Mouse (Mus musculus) ZHBTc4 (cell line): ENCODE measurements around the gene Myh9.
A peak's percentile ranks its signal among the peaks of the same experiment; 100 is the strongest.

Experiments used
- DNase-seq: peaks from one replicate; pipeline ENCODE4 v3.0.0-alpha.2; 2011; ENCODE audit warnings: low read depth, low spot score

The Myh9 gene

DNA sequence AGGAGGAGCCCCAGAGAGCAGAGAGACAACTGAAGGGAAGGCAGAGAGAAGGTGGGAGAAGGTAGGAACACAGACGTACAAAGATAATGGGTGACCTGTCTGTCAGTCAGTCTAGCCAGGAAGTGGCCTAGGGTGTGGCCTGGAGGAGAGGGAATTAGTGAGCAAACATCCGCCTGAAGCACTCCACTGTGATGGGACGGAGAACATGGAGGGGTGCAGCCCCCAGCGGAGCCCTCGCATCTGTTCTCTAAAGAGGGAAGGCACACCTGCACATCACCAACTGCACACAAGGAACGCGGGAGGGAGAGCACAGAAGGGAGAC is 34.8 kb downstream of the Myh9 start:
- no peak for DNase-seq

DNA sequence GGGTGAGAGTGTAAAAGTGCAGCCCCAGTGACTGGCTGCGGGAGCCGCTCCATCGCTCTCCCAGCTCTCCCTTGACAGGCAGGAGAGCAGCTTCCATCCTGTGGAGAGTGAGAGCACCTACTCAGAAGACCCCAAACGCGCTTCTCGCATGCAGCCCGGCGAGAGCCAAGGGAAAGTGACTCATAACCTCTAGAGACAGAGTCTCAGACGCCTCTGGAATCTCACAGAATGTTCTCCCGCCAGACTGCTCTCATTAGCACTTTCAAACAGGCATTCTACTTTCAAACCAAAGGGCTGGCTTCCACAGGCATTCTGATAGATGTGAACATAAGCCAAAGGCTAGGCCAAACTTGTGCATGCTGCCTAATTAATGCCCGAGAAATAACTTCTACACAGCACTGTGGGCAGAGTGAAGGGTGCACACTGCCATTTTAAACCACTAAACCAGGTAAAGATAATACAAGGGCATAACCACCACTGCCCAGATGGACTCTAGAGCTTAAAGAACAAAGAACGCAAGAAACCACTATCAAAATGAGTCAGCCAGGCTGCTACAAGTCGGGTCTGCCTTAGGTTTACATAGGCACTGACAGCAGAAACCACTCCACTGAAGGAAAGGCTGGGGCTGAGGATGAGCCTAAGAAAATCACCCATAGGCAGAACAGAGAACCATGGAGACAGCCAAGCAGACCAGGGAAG is 35.3 kb downstream of the Myh9 start:
- DNase-seq: no peak

DNA sequence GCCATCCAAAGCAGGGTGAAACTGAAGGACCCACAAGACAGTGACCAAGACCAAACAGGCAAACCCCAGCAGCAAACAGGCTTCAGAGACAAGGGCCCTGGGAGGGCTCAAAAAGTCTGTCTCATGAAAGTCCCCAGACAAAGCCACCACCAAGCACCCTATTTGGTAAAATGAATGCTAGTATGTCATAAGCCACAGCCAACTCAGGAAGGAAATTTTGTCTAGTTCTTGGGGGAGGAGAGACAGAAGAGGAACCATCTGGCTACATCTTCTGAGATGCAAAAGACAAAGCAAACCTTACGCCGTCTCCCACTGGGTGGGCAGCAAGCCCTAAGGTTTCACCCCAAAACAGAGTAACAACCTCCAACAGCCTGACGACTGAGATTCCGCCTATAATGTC is 36.3 kb downstream of the Myh9 start:
- no peak for DNase-seq

DNA sequence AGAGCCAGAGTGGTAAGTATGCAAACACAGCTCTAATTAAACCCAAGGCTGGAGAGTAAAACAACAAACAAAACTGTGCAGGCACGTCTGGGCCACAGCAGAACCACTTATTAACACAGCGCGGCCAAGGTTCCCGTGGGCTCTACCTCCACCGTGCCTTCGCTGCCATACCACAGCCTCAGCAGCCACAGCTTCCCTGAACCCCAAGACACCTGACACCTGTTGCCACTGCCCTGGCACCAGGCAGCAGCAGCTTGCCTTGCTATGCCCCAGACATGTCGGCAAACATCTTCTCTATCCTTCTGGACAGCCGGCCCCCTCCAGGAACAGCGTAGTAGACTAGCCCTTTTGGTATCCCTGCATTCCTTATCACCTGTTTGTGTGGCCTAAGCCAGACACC is 37.0 kb downstream of the Myh9 start:
- DNase-seq: no peak

DNA sequence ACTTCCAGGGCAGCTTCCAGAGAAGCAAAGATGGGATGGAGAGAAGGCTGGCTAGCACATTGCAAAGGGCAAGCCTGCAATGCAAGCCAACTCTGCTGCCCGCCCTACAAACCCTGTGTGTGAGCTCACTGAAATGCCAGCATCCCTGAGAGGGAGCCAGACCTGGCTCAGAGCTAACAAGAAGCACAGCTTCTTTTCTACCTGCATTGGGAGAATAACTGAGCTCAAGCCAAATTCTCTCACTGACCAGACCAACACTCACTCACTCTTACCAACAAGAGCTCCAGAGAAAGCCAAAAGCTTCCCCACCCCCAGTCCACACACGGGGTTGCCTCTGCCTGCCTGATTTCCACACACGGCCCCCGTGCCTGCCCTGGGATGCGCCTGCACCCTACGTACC is 37.5 kb downstream of the Myh9 start:
- no peak for DNase-seq

DNA sequence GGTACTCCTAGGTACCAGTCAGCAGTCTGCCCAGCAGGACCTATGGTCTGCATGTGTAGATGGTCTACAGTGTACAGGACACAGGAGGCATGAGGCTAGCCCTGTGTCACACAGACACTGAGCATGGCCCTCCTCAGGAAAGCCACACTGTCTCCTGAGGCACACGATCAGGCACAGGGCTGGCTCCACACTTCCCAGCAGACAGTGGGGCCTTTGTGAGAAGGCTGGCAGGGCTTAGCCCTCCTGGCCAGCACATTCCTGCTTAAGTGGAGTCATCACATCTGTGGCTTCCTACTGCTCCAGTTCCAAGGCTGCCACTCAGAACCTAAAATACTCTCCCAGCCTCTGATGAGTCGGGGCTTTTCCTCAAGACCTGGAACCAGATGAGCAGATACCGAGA is 38.2 kb downstream of the Myh9 start:
- DNase-seq: no peak

DNA sequence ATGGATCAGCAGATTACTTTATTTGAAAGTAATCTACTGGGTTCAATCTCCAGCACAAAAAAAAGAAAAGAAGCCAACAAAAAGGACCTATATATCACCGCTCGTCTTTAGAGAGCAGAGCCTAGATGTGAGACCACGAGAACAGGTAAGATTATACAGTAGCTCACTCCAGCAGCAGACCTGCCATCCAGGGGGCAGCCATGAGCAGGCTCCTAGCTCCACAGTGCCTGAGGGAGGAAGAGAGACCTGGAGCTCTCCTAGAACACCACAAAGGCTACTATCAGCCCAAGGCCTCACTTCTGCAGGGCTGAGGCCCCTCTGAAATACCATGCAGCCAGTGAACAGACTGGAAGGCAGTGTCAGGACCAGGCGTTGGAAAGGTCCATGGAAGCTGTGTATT is 39.0 kb downstream of the Myh9 start:
- DNase-seq: peak; percentile 52

DNA sequence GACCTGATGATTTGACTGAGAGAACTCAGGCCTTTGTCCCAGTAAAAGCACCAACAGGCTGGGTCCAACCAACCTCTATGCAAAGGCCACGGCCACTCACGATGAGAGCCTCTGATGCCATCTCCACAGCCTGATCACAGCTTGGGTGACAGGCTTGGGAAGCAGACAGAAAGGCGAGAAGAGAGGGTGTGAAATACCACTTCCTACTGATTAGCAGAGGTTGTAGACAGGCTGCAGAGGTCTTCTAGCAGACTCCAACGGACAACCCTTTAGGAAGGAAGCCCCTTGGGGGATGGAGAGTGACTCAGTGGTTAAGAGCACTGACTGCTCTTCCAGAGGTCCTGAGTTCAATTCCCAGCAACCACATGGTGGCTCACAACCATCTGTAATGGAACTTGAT is 40.8 kb downstream of the Myh9 start:
- DNase-seq: no peak

DNA sequence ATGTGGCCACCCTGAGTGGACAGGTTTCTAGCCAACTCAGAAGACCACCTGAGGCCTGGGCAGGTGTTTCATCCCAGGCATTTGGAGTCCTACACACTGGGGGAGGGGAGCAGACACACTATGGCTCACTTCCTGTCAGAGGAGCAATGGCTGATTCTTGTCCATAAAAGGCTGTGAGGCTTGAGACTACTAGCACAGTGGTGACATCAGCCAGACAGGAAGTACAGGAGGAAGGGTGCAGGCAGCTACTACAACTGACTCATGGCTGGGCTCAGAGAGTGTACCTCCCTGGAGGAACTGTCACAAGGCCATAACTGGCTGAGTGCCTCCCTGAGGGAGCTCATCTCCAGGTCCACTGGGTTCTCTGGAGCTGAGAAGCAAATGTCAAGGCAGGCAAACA is 41.5 kb downstream of the Myh9 start:
- DNase-seq: peak; percentile 52

DNA sequence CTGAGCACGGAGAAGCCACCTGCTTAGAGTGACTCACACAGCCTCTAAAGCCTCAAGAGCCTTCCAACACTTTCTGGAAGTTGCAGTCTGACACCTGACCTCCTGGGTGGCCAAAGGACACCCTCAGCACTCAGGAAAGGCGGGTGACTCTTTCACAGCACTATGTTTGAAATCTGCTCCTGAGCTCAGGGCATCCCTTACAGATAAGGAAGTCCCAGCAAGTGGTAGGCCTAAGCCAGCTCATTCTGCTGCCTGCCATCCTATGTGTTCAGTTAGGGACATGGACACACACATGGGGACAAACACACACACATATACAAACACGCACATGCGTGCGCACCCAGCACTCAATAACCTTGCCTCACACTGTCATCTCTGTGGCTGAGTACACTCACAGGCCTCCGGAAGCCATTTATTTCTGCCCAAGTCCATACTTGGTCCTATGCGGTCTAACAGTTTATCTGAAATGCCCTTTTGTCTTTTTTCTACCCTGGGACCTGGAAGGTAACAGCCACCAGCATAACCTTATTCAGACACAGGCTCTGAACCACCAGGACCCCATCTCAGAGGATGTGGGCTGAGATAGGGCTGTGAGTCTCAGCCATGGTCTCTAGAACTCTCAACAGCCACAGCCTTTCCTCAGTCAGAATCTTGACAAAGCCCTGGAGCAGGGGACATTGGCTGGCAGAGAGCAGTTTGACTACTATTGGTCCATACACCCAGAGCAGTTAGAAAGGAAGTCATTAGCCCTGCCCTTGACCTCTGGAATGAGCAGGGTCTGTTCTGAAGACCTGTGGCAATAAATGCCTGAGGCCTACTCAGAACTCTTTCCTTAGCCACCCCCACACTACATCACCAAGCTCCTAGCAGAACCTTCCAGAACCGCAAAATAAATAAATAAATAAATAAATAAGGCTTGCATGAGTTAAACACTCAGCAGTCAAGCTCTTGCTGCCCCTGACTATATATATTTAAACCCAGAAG is 42.2 kb downstream of the Myh9 start:
- peak; percentile 46 for DNase-seq

DNA sequence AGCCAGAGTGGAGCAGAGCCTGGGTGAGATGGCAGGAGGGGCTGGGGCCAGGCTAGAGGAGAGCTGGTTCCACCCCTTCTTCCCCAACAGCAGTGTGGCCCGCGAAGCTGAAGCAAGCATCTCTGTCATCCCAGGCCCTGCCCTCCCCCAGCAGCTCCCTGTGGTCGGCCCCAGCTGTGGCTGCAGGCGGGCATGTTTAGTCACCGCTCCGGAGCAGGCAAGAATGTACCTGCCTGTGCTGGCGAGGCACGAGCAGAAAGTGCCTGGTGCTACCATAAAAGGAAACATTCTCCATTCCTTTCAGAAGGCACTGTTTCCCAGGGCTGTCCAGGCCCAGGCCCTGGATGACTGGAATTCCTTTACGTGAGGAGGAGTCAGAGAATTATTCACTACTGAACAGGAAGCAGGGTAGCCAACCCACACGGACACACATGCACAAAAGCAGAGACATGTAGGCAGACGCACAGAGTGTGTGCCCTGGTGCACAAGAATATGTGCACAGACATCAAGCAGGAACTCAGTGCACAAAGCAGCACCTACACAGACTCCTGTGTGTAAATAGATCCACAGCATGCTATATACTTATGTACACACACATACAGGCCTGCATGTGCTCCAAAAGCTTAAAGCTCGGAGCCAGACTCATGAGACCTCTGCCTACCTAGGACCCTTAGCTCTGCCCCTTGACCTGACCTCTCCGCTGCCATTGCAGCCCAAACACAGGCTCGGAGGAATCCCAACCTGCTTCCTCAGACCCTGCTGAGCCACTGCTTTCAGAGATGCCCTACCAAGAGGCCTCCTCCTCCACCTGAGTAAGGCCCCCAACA is 43.1 kb downstream of the Myh9 start:
- peak; percentile 94 for DNase-seq

DNA sequence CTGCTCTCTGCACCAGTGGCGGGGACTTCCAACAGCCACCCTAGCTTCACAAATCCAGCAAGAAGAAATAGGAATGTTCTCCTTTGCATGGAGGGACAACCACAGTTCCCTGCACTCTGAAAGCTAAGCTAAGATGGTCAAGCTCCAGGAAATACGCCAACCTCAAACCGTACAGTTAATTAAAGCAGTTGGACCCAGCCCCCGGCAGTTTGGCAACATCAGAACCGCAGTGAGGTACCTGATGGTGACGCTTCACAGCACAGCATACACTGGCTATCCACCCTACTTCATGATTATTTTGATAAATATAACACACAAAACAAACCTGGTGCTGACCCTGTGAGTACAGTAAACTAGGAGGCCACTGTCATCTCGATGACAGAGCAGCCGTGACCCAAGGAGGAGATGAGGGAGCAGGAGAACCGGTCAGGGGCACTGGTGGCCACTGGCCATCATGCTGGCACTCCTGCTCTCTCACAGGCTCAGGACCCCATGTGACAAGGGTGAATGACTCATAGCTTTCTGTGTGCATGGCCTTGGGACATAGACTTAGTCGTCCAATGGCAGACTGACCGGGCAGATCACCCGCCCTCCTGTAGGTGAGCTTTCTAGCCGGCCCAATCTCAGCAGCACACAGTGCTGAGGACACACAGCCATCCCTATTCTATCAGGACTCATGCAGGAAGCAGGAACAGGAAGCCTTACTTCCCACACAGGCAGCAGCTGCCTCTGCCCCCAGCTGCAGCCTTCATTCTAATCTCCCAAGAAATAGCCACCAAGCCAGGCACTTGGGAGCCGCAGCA is 44.2 kb downstream of the Myh9 start:
- DNase-seq: no peak

DNA sequence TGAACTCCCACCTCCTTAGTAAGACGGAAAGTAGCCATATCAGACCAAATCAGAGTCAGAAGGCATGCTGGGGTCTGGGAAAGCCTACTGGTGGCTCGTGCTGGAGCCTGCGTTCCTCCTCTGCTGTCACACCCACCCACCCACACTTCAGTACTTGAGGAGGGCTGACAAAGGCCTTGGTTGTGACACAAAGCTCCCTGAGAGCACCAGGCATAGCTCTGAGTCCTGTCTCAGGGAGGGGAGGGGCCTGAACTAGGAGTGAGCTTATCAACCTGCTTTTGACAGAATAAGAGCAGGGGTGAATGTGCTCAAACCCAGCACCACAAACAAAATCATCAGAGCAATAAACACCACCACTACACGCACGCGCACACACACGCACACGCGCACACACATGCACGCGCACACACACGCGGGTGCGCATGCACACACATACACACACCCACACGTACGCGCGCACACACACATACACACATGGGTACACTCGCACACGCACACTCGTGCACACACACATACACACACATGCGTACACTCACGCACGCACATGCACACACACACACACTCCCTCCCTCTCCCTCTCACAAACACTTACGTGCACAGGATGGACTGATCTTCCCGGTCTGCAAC is 45.5 kb downstream of the Myh9 start:
- DNase-seq: peak; percentile 50

DNA sequence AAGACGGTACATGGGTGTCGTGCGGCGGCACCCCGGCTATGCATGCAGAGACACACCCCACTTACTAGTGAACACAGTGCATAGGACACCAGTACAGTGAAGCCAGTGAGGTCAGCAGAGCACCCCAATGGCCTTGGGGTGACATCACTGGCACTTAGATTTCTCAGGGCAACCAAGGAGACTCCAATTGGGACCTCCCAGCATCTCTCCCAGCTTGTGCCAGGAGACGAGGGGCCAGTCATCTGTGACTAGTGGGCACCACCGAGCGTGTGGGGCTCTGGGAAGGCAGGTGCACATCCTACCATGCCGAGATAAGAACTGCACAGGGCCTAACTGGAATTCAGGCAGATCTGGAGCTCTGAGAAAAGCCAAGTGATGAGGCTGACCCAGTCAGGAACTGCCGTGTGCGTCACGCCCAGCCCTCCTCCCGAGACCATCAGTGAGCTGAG is 47.0 kb downstream of the Myh9 start:
- no peak for DNase-seq

DNA sequence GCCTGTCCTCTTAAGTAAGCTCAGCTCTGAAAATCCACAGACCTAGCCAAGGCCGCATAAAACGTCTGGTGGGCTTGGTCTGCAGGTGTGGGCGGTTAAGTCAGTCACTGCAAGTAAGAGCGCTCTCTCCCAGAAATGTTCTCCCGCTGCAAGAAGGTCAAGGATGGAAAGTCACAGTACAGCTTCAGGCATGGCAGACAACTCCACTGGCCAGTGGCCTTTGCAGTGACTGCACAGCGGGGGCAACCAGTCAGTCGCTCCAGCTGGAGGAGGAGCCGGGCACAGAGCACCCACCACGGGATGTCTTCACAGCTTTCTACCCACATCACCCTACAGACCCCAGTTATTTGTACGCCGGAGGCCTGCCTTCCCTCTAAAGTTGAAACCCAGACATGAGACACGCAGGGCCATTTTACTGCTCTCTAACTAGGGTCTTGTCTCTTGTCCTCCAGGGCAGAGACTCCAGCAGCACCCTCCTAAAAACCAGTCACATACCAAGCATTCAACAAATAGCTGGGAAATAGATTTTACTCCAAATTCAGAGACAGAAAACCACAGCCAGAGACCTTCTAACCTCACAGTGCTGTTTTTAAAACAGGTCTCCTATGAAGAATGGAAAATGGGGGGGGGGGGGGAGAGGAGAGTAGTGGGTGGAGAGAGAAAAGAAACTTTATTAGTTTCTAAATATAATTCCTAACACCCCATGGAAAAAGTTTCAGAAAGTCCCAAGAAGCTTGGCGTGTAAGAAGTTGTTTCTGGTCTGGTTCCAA is 47.7 kb downstream of the Myh9 start:
- no peak for DNase-seq

DNA sequence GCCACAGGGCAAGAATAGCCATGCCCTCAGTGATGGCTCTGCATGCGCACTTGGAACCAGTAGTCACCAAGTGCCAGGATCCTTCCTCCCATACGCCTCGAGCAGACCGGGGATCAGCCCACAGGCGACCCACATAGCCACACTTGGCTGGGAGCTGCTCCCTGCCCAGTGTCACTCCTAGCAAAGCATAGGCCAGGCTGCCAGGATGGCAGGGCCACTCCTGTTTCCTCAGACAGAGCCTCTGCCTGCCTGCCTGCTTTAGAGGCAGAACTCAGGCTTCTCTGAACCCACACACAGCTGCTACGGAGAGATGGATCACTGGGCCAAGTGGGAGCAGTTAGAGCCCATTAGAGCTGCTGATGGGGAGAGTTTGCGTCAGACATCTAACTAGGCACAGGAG is 48.4 kb downstream of the Myh9 start:
- DNase-seq: no peak

DNA sequence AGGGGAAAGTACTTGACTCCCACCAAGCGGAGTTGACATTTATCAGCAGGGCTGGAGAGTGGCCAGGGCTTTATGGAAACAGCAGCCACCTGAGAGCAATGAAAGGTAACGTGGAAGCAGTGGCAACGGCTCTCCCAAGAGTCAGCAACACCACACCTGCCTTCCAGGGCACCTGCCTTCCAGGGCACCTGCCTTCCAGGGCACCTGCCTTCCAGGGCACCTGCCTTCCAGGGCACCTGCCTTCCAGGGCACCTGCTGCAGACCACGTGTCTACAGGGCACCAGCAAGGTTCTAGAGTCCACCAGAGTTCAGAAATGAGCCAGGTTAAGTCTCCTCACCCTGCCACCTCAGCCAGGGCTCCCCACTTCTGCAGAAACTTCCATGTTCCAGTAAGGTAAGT is 48.9 kb downstream of the Myh9 start:
- no peak for DNase-seq

DNA sequence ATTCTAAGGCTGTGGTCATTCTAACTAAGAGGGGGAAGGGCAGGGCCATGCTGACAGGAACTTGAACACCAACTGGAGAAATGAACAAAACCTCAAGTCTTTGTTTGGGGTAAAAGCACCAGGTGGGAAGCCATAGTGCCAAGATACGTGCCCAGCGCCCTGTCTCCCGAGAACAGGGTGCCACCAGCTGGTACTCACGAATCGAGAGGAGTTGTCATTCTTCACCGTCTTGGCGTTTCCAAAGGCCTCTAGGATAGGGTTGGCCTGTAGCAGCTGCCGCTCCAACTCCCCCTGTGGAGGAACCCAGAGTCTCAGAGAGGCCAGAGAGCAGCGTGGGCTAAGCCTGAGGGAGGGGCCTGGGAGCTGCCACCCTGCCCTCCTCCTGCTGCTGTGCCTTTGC is 49.9 kb downstream of the Myh9 start:
- no peak for DNase-seq

DNA sequence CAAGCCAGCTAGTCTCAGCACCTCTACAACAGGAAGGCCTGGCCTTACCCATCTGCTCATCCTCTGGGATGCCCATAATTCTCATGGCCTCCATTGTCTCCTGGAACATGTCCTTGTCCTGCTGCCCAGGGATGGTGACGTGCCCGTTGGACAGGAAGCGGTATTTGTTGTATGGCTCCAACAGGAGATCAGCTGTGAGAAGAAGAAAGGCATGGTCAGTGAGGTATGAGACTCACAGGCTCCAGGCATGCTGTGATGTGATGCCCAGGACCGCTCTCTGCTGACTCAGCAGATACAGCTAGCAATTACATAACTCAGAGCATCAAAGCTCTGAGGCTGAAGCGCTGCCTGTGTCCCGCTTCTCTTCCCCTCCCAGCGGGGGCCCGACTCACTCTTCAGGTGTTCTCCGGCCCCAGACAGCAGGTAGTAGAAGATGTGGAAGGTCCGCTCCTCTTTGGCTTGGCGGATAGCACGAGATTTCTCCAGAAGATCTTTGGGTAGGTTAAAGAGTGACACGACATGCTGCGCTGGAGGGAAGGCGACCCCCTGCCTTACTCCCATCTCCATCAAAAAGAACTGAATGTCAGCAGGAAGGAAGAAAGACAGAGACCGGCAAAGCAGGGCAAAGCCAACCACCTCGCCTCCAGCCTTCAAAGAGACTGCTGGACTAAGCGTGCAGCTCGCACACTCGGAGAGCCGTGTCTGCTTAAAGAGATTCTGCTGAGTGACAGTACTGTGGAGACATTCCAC is 51.1 kb downstream of the Myh9 start:
- DNase-seq: peak; percentile 59
